Mouse (Mus musculus) stomach, embryonic 16.5 days (tissue): ENCODE measurements around the gene Cntnap2. TPM values are rescaled to one million over a fixed set of nuclear protein-coding genes. Genes with fewer than 3 reads are reported as not detected.
A peak's percentile ranks its signal among the peaks of the same experiment; 100 is the strongest.

Experiments
- ATAC-seq: fragments of 200-750 bp; cut with Nextera tagmentation; 2 replicates; pipeline ENCODE4 v1.8.0; 2017; ENCODE audit warnings: moderate number of reproducible peaks, moderate TSS enrichment; ENCODE audit not compliant: insufficient read depth, low FRiP score
- H3K27ac ChIP-seq: fragments of 300-500 bp; sonication (generic); 2 replicates; pipeline ENCODE4 v1.5.1; 2014; ENCODE audit warnings: low read length
- H3K27me3 ChIP-seq: fragments of 300-500 bp; sonication (generic); 2 replicates; pipeline ENCODE4 v1.6.1; 2014; ENCODE audit warnings: low read length, control low read depth, mixed read lengths; ENCODE audit not compliant: control insufficient read depth, insufficient read depth
- H3K36me3 ChIP-seq: fragments of 300-500 bp; sonication (generic); 2 replicates; pipeline ENCODE4 v1.6.1; 2014; ENCODE audit warnings: low read length; ENCODE audit not compliant: control insufficient read depth, insufficient read depth
- H3K4me1 ChIP-seq: fragments of 300-500 bp; sonication (generic); 2 replicates; pipeline ENCODE4 v1.6.1; 2014; ENCODE audit warnings: low read length, control low read depth, mixed read lengths; ENCODE audit not compliant: control insufficient read depth, insufficient read depth
- H3K4me2 ChIP-seq: fragments of 300-500 bp; sonication (generic); 2 replicates; pipeline ENCODE4 v1.6.1; 2014; ENCODE audit warnings: low read depth, low read length, mixed read lengths
- H3K4me3 ChIP-seq: fragments of 300-500 bp; sonication (generic); replicated peaks from 2 replicates; pipeline ENCODE4 v1.5.1; 2014; ENCODE audit warnings: mild to moderate bottlenecking, low read length
- H3K9ac ChIP-seq: fragments of 300-500 bp; sonication (generic); 2 replicates; pipeline ENCODE4 v1.6.1; 2014; ENCODE audit warnings: low read length
- H3K9me3 ChIP-seq: fragments of 300-500 bp; sonication (generic); replicated peaks from 2 replicates; pipeline ENCODE4 v1.6.1; 2016; ENCODE audit warnings: low read length, control low read depth; ENCODE audit not compliant: control insufficient read depth
- WGBS: fragments of 180-500 bp; shearing (Covaris S2); extraction: QIAGEN DNeasy Blood & Tissue Kit; methylation state at CpG from one replicate; pipeline ENCODE4 v1.1.7; 2014; 5-methylcytosine and 5-hydroxymethylcytosine counted together
- polyA plus RNA-seq: library from polyadenylated mRNA; unstranded; fragments of >200 nt; fragmentation: Nextera tagmentation; extraction: Ambion mirVana; gene quantifications from 2 replicates; pipeline ENCODE4 v1.2.1, GENCODE M21; 2015

The Cntnap2 gene
- polyA plus RNA-seq, 1 experiment from 2014 or later = 2.1 TPM

- H3K4me1 ChIP-seq = no peaks in the 10 kb centered on the region
- H3K27me3 ChIP-seq = no peaks in the 10 kb centered on the region
- no peak overlapping the region for H3K27ac ChIP-seq
- no peak for ATAC-seq
- no peak overlapping the region for H3K9ac ChIP-seq
- 89% methylated on average over 1 of the region's 1 CpGs for WGBS
- H3K36me3 ChIP-seq = no peaks in the 10 kb centered on the region
- H3K4me2 ChIP-seq = no peak overlapping the region
- H3K9me3 ChIP-seq = no peaks in the 10 kb centered on the region
- no peak overlapping the region for H3K4me3 ChIP-seq
These were observed 396.3 kb downstream of the Cntnap2 start for GRCm38 (mm10) chr6:45455424-45455823.

- H3K36me3 ChIP-seq = no peaks in the 10 kb centered on the region
These were observed 459.1 kb downstream of the Cntnap2 start for GRCm38 (mm10) chr6:45518221-45518620.

GRCm38 (mm10) chr6:45536999-45537398, 477.8 kb downstream of the Cntnap2 start:
- H3K9me3 ChIP-seq = no peaks in the 10 kb centered on the region
- H3K4me2 ChIP-seq = no peak overlapping the region
- 19% methylated on average over 2 of the region's 2 CpGs for WGBS
- H3K9ac ChIP-seq = no peak overlapping the region
- ATAC-seq = no peak
- no peaks in the 10 kb centered on the region for H3K4me1 ChIP-seq
- no peaks in the 10 kb centered on the region for H3K27me3 ChIP-seq
- no peak overlapping the region for H3K27ac ChIP-seq
- H3K36me3 ChIP-seq = no peaks in the 10 kb centered on the region
- H3K4me3 ChIP-seq = no peak overlapping the region

More at GRCm38 (mm10) chr6:45518221-45518620, 459.1 kb downstream of the Cntnap2 start:
- H3K9ac ChIP-seq = no peak overlapping the region
- 43% methylated on average over 3 of the region's 3 CpGs for WGBS
- H3K4me3 ChIP-seq = no peak overlapping the region
- ATAC-seq = peak; percentile 97
- no peaks in the 10 kb centered on the region for H3K27me3 ChIP-seq
- no peaks in the 10 kb centered on the region for H3K4me1 ChIP-seq
- H3K9me3 ChIP-seq = no peaks in the 10 kb centered on the region
- H3K27ac ChIP-seq = no peak overlapping the region
- H3K4me2 ChIP-seq = no peak overlapping the region

GRCm38 (mm10) chr6:45544319-45544875, 485.2 kb downstream of the Cntnap2 start:
- Histone ChIP-seq H3K27ac (no peak overlapping the region), H3K9me3 (no peaks in the 10 kb centered on the region), H3K27me3 (no peaks in the 10 kb centered on the region), H3K36me3 (no peaks in the 10 kb centered on the region), H3K4me1 (no peaks in the 10 kb centered on the region), H3K9ac (no peak overlapping the region), H3K4me3 (no peak overlapping the region), H3K4me2 (no peak overlapping the region)
- WGBS = 35% methylated on average over 7 of the region's 7 CpGs
- no peak for ATAC-seq

GRCm38 (mm10) chr6:45559724-45560123, 500.6 kb downstream of the Cntnap2 start:
- ATAC-seq = no peak
- H3K9me3 ChIP-seq = no peaks in the 10 kb centered on the region
- H3K27me3 ChIP-seq = no peaks in the 10 kb centered on the region
- no peak overlapping the region for H3K9ac ChIP-seq
- H3K4me3 ChIP-seq = no peak overlapping the region
- no peaks in the 10 kb centered on the region for H3K36me3 ChIP-seq
- no peaks in the 10 kb centered on the region for H3K4me1 ChIP-seq
- WGBS = 74% methylated on average over 1 of the region's 1 CpGs
- no peak overlapping the region for H3K4me2 ChIP-seq
- H3K27ac ChIP-seq = no peak overlapping the region

- Histone ChIP-seq H3K4me3 (no peak overlapping the region), H3K27me3 (no peaks in the 10 kb centered on the region), H3K9me3 (no peaks in the 10 kb centered on the region), H3K27ac (no peak overlapping the region), H3K4me2 (no peak overlapping the region), H3K4me1 (no peaks in the 10 kb centered on the region), H3K9ac (no peak overlapping the region), H3K36me3 (no peaks in the 10 kb centered on the region)
- no peak for ATAC-seq
- 52% methylated on average over 6 of the region's 6 CpGs for WGBS
These were observed 525.4 kb downstream of the Cntnap2 start for GRCm38 (mm10) chr6:45584467-45585094.

- no peak overlapping the region for H3K4me3 ChIP-seq
- H3K4me2 ChIP-seq = no peak overlapping the region
- H3K9ac ChIP-seq = no peak overlapping the region
- ATAC-seq = no peak
- no peaks in the 10 kb centered on the region for H3K4me1 ChIP-seq
- H3K36me3 ChIP-seq = no peaks in the 10 kb centered on the region
- H3K27me3 ChIP-seq = no peaks in the 10 kb centered on the region
- no peaks in the 10 kb centered on the region for H3K9me3 ChIP-seq
- H3K27ac ChIP-seq = no peak overlapping the region
These were observed 529.9 kb downstream of the Cntnap2 start for GRCm38 (mm10) chr6:45589084-45589483.

- Histone ChIP-seq H3K9me3 (no peaks in the 10 kb centered on the region), H3K27ac (no peak overlapping the region), H3K4me2 (no peak overlapping the region), H3K4me3 (no peak overlapping the region), H3K9ac (no peak overlapping the region), H3K4me1 (no peaks in the 10 kb centered on the region), H3K27me3 (no peaks in the 10 kb centered on the region), H3K36me3 (no peaks in the 10 kb centered on the region)
- ATAC-seq = no peak
These were observed 587.9 kb downstream of the Cntnap2 start for GRCm38 (mm10) chr6:45647017-45647416.

GRCm38 (mm10) chr6:45648419-45648818, 589.3 kb downstream of the Cntnap2 start:
- H3K36me3 ChIP-seq = no peaks in the 10 kb centered on the region
- H3K27me3 ChIP-seq = no peaks in the 10 kb centered on the region
- H3K9me3 ChIP-seq = no peaks in the 10 kb centered on the region
- no peak overlapping the region for H3K4me3 ChIP-seq
- no peak overlapping the region for H3K4me2 ChIP-seq
- no peak overlapping the region for H3K9ac ChIP-seq
- WGBS = 85% methylated on average over 2 of the region's 2 CpGs
- H3K4me1 ChIP-seq = no peaks in the 10 kb centered on the region
- H3K27ac ChIP-seq = no peak overlapping the region
- ATAC-seq = no peak
